Mouse (Mus musculus) kidney, embryonic 15.5 days (tissue): Measurements from ENCODE around the gene Spata5. TPM values are rescaled to one million over a fixed set of nuclear protein-coding genes. Genes with fewer than 3 reads are reported as not detected.

Source experiments
- ATAC-seq: fragments of 200-750 bp; cut with Nextera tagmentation; replicated peaks from 2 replicates; pipeline ENCODE4 v1.8.0; 2017; ENCODE audit warnings: moderate TSS enrichment; ENCODE audit not compliant: low FRiP score
- H3K27ac ChIP-seq: fragments of 300-500 bp; sonication (generic); 2 replicates; pipeline ENCODE4 v1.5.1; 2015; ENCODE audit warnings: mild to moderate bottlenecking, inconsistent platforms
- H3K27me3 ChIP-seq: fragments of 300-500 bp; sonication (generic); 2 replicates; pipeline ENCODE4 v1.6.1; 2015; ENCODE audit warnings: inconsistent platforms
- H3K36me3 ChIP-seq: fragments of 300-500 bp; sonication (generic); 2 replicates; pipeline ENCODE4 v1.6.1; 2015; ENCODE audit warnings: inconsistent platforms
- H3K4me1 ChIP-seq: fragments of 300-500 bp; sonication (generic); 2 replicates; pipeline ENCODE4 v1.6.1; 2015; ENCODE audit warnings: inconsistent platforms
- H3K4me2 ChIP-seq: fragments of 300-500 bp; sonication (generic); 2 replicates; pipeline ENCODE4 v1.6.1; 2015; ENCODE audit warnings: moderate library complexity, mild to moderate bottlenecking, inconsistent platforms
- H3K4me3 ChIP-seq: fragments of 300-500 bp; sonication (generic); replicated peaks from 2 replicates; pipeline ENCODE4 v1.5.1; 2015; ENCODE audit warnings: mild to moderate bottlenecking, inconsistent platforms
- H3K9ac ChIP-seq: fragments of 300-500 bp; sonication (generic); 2 replicates; pipeline ENCODE4 v1.6.1; 2015; ENCODE audit warnings: mild to moderate bottlenecking, inconsistent platforms
- H3K9me3 ChIP-seq: fragments of 300-500 bp; sonication (generic); replicated peaks from 2 replicates; pipeline ENCODE4 v1.6.1; 2016; ENCODE audit warnings: inconsistent platforms
- WGBS: fragments of 180-500 bp; shearing (Covaris S2); methylation state at CpG from one replicate; pipeline ENCODE4 v1.1.7; 2015; ENCODE audit warnings: mixed read lengths; 5-methylcytosine and 5-hydroxymethylcytosine counted together
- polyA plus RNA-seq: library from polyadenylated mRNA; unstranded; fragments of >200 nt; fragmentation: Nextera tagmentation; extraction: Ambion mirVana; gene quantifications from 2 replicates; pipeline ENCODE4 v1.2.1, GENCODE M21; 2015

Spata5 gene
- polyA plus RNA-seq, 1 experiment from 2014 or later = 38.7 TPM

GRCm38 (mm10) chr3:37397646-37398045 is 22.1 kb upstream of the Spata5 start:
- H3K4me3 ChIP-seq = no peak overlapping the region
- H3K4me2 ChIP-seq = no peak overlapping the region
- ATAC-seq = no peak
- no peak overlapping the region for H3K9ac ChIP-seq
- 85% methylated on average over 3 of the region's 3 CpGs for WGBS
- no peak overlapping the region for H3K27ac ChIP-seq
- H3K9me3 ChIP-seq = no peaks in the 10 kb centered on the region
- H3K4me1 ChIP-seq = no peaks in the 10 kb centered on the region
- no peaks in the 10 kb centered on the region for H3K27me3 ChIP-seq
- no peaks in the 10 kb centered on the region for H3K36me3 ChIP-seq

GRCm38 (mm10) chr3:37398661-37399395 is 20.9 kb upstream of the Spata5 start:
- H3K4me3 ChIP-seq = no peak overlapping the region
- no peaks in the 10 kb centered on the region for H3K9me3 ChIP-seq
- H3K27ac ChIP-seq = no peak overlapping the region
- no peaks in the 10 kb centered on the region for H3K36me3 ChIP-seq
- H3K4me2 ChIP-seq = no peak overlapping the region
- no peak for ATAC-seq
- H3K9ac ChIP-seq = no peak overlapping the region
- H3K4me1 ChIP-seq = no peaks in the 10 kb centered on the region
- 74% methylated on average over 7 of the region's 7 CpGs for WGBS
- H3K27me3 ChIP-seq = no peaks in the 10 kb centered on the region

GRCm38 (mm10) chr3:37401729-37402610 is 17.7 kb upstream of the Spata5 start:
- no peaks in the 10 kb centered on the region for H3K27me3 ChIP-seq
- peak overlapping the region; percentile 19; the same call in 1 of the 2 replicates for H3K27ac ChIP-seq
- H3K36me3 ChIP-seq = peaks cover 5% of the 10 kb centered on the region
- no peak overlapping the region for H3K9ac ChIP-seq
- no peaks in the 10 kb centered on the region for H3K4me1 ChIP-seq
- no peaks in the 10 kb centered on the region for H3K9me3 ChIP-seq
- ATAC-seq = no peak
- WGBS = 74% methylated on average over 11 of the region's 11 CpGs
- H3K4me2 ChIP-seq = no peak overlapping the region
- H3K4me3 ChIP-seq = no peak overlapping the region

GRCm38 (mm10) chr3:37407598-37407997 is 12.1 kb upstream of the Spata5 start:
- Histone ChIP-seq H3K36me3 (peaks cover 8% of the 10 kb centered on the region), H3K4me2 (no peak overlapping the region), H3K4me1 (no peaks in the 10 kb centered on the region), H3K9me3 (no peaks in the 10 kb centered on the region), H3K4me3 (no peak overlapping the region), H3K27ac (no peak overlapping the region), H3K9ac (no peak overlapping the region), H3K27me3 (no peaks in the 10 kb centered on the region)
- ATAC-seq = no peak

GRCm38 (mm10) chr3:37413446-37413845 is 6.2 kb upstream of the Spata5 start:
- Histone ChIP-seq H3K36me3 (0 out of 2 replicates have a peak, but pooled peaks cover 3% of the 10 kb centered on the region), H3K27me3 (no peaks in the 10 kb centered on the region), H3K4me2 (no peak overlapping the region), H3K4me1 (peaks cover 4% of the 10 kb centered on the region; the same call in 1 of the 2 replicates), H3K9ac (no peak overlapping the region), H3K9me3 (no peaks in the 10 kb centered on the region), H3K27ac (no peak overlapping the region), H3K4me3 (no peak overlapping the region)
- no peak for ATAC-seq
- 83% methylated on average over 3 of the region's 3 CpGs for WGBS

GRCm38 (mm10) chr3:37414413-37414960 is 5.2 kb upstream of the Spata5 start:
- Histone ChIP-seq H3K4me2 (no peak overlapping the region), H3K27me3 (no peaks in the 10 kb centered on the region), H3K4me3 (no peak overlapping the region), H3K9ac (no peak overlapping the region), H3K27ac (no peak overlapping the region), H3K9me3 (no peaks in the 10 kb centered on the region), H3K36me3 (0 out of 2 replicates have a peak, but pooled peaks cover 3% of the 10 kb centered on the region), H3K4me1 (peaks cover 9% of the 10 kb centered on the region; the same call in 1 of the 2 replicates)
- 53% methylated on average over 14 of the region's 14 CpGs for WGBS
- no peak for ATAC-seq

GRCm38 (mm10) chr3:37418341-37418740 is 1.4 kb upstream of the Spata5 start:
- 71% methylated on average over 5 of the region's 5 CpGs for WGBS
- no peaks in the 10 kb centered on the region for H3K9me3 ChIP-seq
- H3K4me1 ChIP-seq = peaks cover 19% of the 10 kb centered on the region
- H3K36me3 ChIP-seq = 0 out of 2 replicates have a peak, but pooled peaks cover under 1% of the 10 kb centered on the region
- no peaks in the 10 kb centered on the region for H3K27me3 ChIP-seq
- H3K4me2 ChIP-seq = peak overlapping the region; percentile 79
- H3K9ac ChIP-seq = peak overlapping the region; percentile 82; the same call in 1 of the 2 replicates
- H3K27ac ChIP-seq = no peak overlapping the region
- H3K4me3 ChIP-seq = peak overlapping the region; percentile 89
- ATAC-seq = no peak

- ATAC-seq = no peak; the same call in 1 of the 2 replicates
- peak overlapping the region; percentile 79 for H3K4me2 ChIP-seq
- peaks cover 19% of the 10 kb centered on the region for H3K4me1 ChIP-seq
- H3K36me3 ChIP-seq = 0 out of 2 replicates have a peak, but pooled peaks cover 4% of the 10 kb centered on the region
- H3K9ac ChIP-seq = peak overlapping the region; percentile 82
- H3K27ac ChIP-seq = peak overlapping the region; percentile 97
- H3K27me3 ChIP-seq = no peaks in the 10 kb centered on the region
- H3K9me3 ChIP-seq = no peaks in the 10 kb centered on the region
- WGBS = 0% methylated on average over 30 of the region's 30 CpGs
- peak overlapping the region; percentile 89 for H3K4me3 ChIP-seq
These were observed 687 bp upstream of the Spata5 start for GRCm38 (mm10) chr3:37418961-37419457.

- Histone ChIP-seq H3K9me3 (no peaks in the 10 kb centered on the region), H3K36me3 (peaks cover 11% of the 10 kb centered on the region), H3K4me1 (peaks cover 19% of the 10 kb centered on the region), H3K4me3 (peak within 1 kb of the TSS; percentile 89), H3K9ac (peak within 1 kb of the TSS; percentile 82), H3K27ac (peak within 1 kb of the TSS; percentile 97), H3K4me2 (peak within 1 kb of the TSS; percentile 79), H3K27me3 (no peaks in the 10 kb centered on the region)
- ATAC-seq = peak; percentile 89
- under 1% methylated on average over 49 of the region's 50 CpGs for WGBS
These were observed 376 bp downstream of the Spata5 start, which contains the start of gene Nudt6 for GRCm38 (mm10) chr3:37420072-37420471. Gene Nudt6, minus strand, starts transcription at chr3:37420211.

GRCm38 (mm10) chr3:37420641-37421040 is 945 bp downstream of the Spata5 start:
- H3K9ac ChIP-seq = peak overlapping the region; percentile 76
- H3K4me1 ChIP-seq = peaks cover 19% of the 10 kb centered on the region
- H3K36me3 ChIP-seq = peaks cover 17% of the 10 kb centered on the region
- H3K27me3 ChIP-seq = no peaks in the 10 kb centered on the region
- WGBS = under 1% methylated on average over 24 of the region's 24 CpGs
- peak; percentile 0; the same call in 1 of the 2 replicates for ATAC-seq
- H3K9me3 ChIP-seq = no peaks in the 10 kb centered on the region
- H3K4me3 ChIP-seq = peak overlapping the region; percentile 89
- H3K27ac ChIP-seq = peak overlapping the region; percentile 94
- H3K4me2 ChIP-seq = peak overlapping the region; percentile 68

- Histone ChIP-seq H3K9ac (peak overlapping the region; percentile 76), H3K36me3 (peaks cover 20% of the 10 kb centered on the region), H3K4me2 (peak overlapping the region; percentile 68), H3K4me3 (peak overlapping the region; percentile 89), H3K4me1 (peaks cover 19% of the 10 kb centered on the region), H3K27me3 (no peaks in the 10 kb centered on the region), H3K27ac (peak overlapping the region; percentile 94), H3K9me3 (no peaks in the 10 kb centered on the region)
- WGBS = 16% methylated on average over 3 of the region's 3 CpGs
- no peak for ATAC-seq
These were observed 1.5 kb downstream of the Spata5 start for GRCm38 (mm10) chr3:37421179-37421578.
